Mouse (Mus musculus) embryonic facial prominence, embryonic 14.5 days (tissue): ENCODE measurements around the gene Rfk. TPM values are rescaled to one million over a fixed set of nuclear protein-coding genes. Genes with fewer than 3 reads are reported as not detected.

Source experiments
- ATAC-seq: fragments of 200-750 bp; cut with Nextera tagmentation; 2 replicates; pipeline ENCODE4 v1.8.0; 2017; ENCODE audit warnings: low read depth, moderate number of reproducible peaks, moderate TSS enrichment
- DNase-seq: peaks from one replicate; pipeline ENCODE4 v3.0.0-alpha.2; 2015; ENCODE audit warnings: low spot score
- H3K27ac ChIP-seq: fragments of 300-500 bp; sonication (generic); replicated peaks from 2 replicates; pipeline ENCODE4 v1.5.1; 2014; ENCODE audit warnings: low read depth, mild to moderate bottlenecking, low read length, moderate library complexity
- H3K27me3 ChIP-seq: fragments of 300-500 bp; sonication (generic); replicated peaks from 2 replicates; pipeline ENCODE4 v1.6.1; 2014; ENCODE audit warnings: low read length; ENCODE audit not compliant: control insufficient read depth, insufficient read depth
- H3K36me3 ChIP-seq: fragments of 300-500 bp; sonication (generic); 2 replicates; pipeline ENCODE4 v1.6.1; 2014; ENCODE audit warnings: low read length, mixed read lengths; ENCODE audit not compliant: control insufficient read depth, insufficient read depth
- H3K4me1 ChIP-seq: fragments of 300-500 bp; sonication (generic); 2 replicates; pipeline ENCODE4 v1.6.1; 2014; ENCODE audit warnings: antibody characterized with exemption, low read length; ENCODE audit not compliant: control insufficient read depth, insufficient read depth
- H3K4me2 ChIP-seq: fragments of 300-500 bp; sonication (generic); 2 replicates; pipeline ENCODE4 v1.6.1; 2014; ENCODE audit warnings: low read depth, mild to moderate bottlenecking, low read length, moderate library complexity, mixed read lengths
- H3K4me3 ChIP-seq: fragments of 300-500 bp; sonication (generic); 2 replicates; pipeline ENCODE4 v1.5.1; 2014; ENCODE audit warnings: low read depth, mild to moderate bottlenecking, low read length
- H3K9ac ChIP-seq: fragments of 300-500 bp; sonication (generic); 2 replicates; pipeline ENCODE4 v1.6.1; 2014; ENCODE audit warnings: low read depth, mild to moderate bottlenecking, low read length, moderate library complexity, mixed read lengths
- H3K9me3 ChIP-seq: fragments of 300-500 bp; sonication (generic); 2 replicates; pipeline ENCODE4 v1.6.1; 2016; ENCODE audit warnings: low read length; ENCODE audit not compliant: control insufficient read depth
- WGBS: fragments of 180-500 bp; shearing (Covaris S2); extraction: QIAGEN DNeasy Blood & Tissue Kit; methylation state at CpG from one replicate; pipeline ENCODE4 v1.1.7; 2014; 5-methylcytosine and 5-hydroxymethylcytosine counted together
- polyA plus RNA-seq: library from polyadenylated mRNA; unstranded; fragments of >200 nt; fragmentation: Nextera tagmentation; extraction: Ambion mirVana; gene quantifications from 2 replicates; pipeline ENCODE4 v1.2.1, GENCODE M21; 2014

The Rfk gene
- polyA plus RNA-seq, 1 experiment from 2014 or later = 64.7 TPM

- WGBS = 59% methylated on average over 7 of the region's 7 CpGs
- ATAC-seq = no peak
- no peak overlapping the region for H3K4me3 ChIP-seq
Measured at GRCm38 (mm10) chr19:17369581-17369980, 24.3 kb upstream of the Rfk start.

GRCm38 (mm10) chr19:17372701-17373100, 21.1 kb upstream of the Rfk start, which contains the start of gene Gcnt1:
Gene Gcnt1 (minus strand): TSS chr19:17372844.
- ATAC-seq = no peak
- H3K9me3 ChIP-seq = no peaks in the 10 kb centered on the region
- 88% methylated on average over 3 of the region's 3 CpGs for WGBS

More at GRCm38 (mm10) chr19:17369581-17369980, 24.3 kb upstream of the Rfk start:
- Histone ChIP-seq H3K9me3 (no peaks in the 10 kb centered on the region), H3K27me3 (no peaks in the 10 kb centered on the region), H3K27ac (no peak overlapping the region), H3K36me3 (no peaks in the 10 kb centered on the region), H3K4me1 (no peaks in the 10 kb centered on the region), H3K4me2 (no peak overlapping the region), H3K9ac (no peak overlapping the region)
- DNase-seq = no peak

GRCm38 (mm10) chr19:17378845-17379244, 15.0 kb upstream of the Rfk start:
- Histone ChIP-seq H3K9me3 (no peaks in the 10 kb centered on the region), H3K36me3 (no peaks in the 10 kb centered on the region), H3K4me2 (no peak overlapping the region), H3K4me1 (no peaks in the 10 kb centered on the region), H3K27ac (no peak overlapping the region), H3K27me3 (no peaks in the 10 kb centered on the region), H3K4me3 (no peak overlapping the region), H3K9ac (no peak overlapping the region)
- no peak for DNase-seq
- no peak for ATAC-seq

More at GRCm38 (mm10) chr19:17372701-17373100, 21.1 kb upstream of the Rfk start, which contains the start of gene Gcnt1:
- H3K9ac ChIP-seq = no peak within 1 kb of the TSS
- no peaks in the 10 kb centered on the region for H3K4me1 ChIP-seq
- H3K27ac ChIP-seq = no peak within 1 kb of the TSS
- no peak within 1 kb of the TSS for H3K4me3 ChIP-seq
- H3K36me3 ChIP-seq = no peaks in the 10 kb centered on the region
- DNase-seq = no peak
- no peaks in the 10 kb centered on the region for H3K27me3 ChIP-seq
- no peak within 1 kb of the TSS for H3K4me2 ChIP-seq

GRCm38 (mm10) chr19:17380549-17380948, 13.3 kb upstream of the Rfk start:
- no peaks in the 10 kb centered on the region for H3K9me3 ChIP-seq
- no peaks in the 10 kb centered on the region for H3K4me1 ChIP-seq
- H3K4me3 ChIP-seq = no peak overlapping the region
- no peak for ATAC-seq
- H3K27me3 ChIP-seq = no peaks in the 10 kb centered on the region
- 66% methylated on average over 7 of the region's 7 CpGs for WGBS
- DNase-seq = no peak
- no peak overlapping the region for H3K9ac ChIP-seq
- no peak overlapping the region for H3K27ac ChIP-seq
- no peak overlapping the region for H3K4me2 ChIP-seq
- no peaks in the 10 kb centered on the region for H3K36me3 ChIP-seq

GRCm38 (mm10) chr19:17382807-17383397, 10.9 kb upstream of the Rfk start:
- no peaks in the 10 kb centered on the region for H3K27me3 ChIP-seq
- DNase-seq = no peak
- H3K4me3 ChIP-seq = no peak overlapping the region
- no peak overlapping the region for H3K27ac ChIP-seq
- no peak overlapping the region for H3K9ac ChIP-seq
- H3K9me3 ChIP-seq = no peaks in the 10 kb centered on the region
- 79% methylated on average over 6 of the region's 6 CpGs for WGBS
- no peaks in the 10 kb centered on the region for H3K4me1 ChIP-seq
- ATAC-seq = no peak
- H3K36me3 ChIP-seq = no peaks in the 10 kb centered on the region
- H3K4me2 ChIP-seq = no peak overlapping the region

GRCm38 (mm10) chr19:17385022-17385421, 8.8 kb upstream of the Rfk start:
- Histone ChIP-seq H3K27ac (no peak overlapping the region), H3K4me3 (no peak overlapping the region), H3K9ac (no peak overlapping the region), H3K4me1 (no peaks in the 10 kb centered on the region), H3K9me3 (no peaks in the 10 kb centered on the region), H3K4me2 (no peak overlapping the region), H3K36me3 (no peaks in the 10 kb centered on the region), H3K27me3 (no peaks in the 10 kb centered on the region)
- 96% methylated on average over 4 of the region's 4 CpGs for WGBS
- ATAC-seq = no peak
- no peak for DNase-seq

- ATAC-seq (no peak), DNase-seq (no peak)
- H3K27me3 ChIP-seq = no peaks in the 10 kb centered on the region
- no peak overlapping the region for H3K4me2 ChIP-seq
- H3K9ac ChIP-seq = no peak overlapping the region
- no peak overlapping the region for H3K4me3 ChIP-seq
- no peak overlapping the region for H3K27ac ChIP-seq
- no peaks in the 10 kb centered on the region for H3K9me3 ChIP-seq
- H3K36me3 ChIP-seq = no peaks in the 10 kb centered on the region
- WGBS = 69% methylated on average over 1 of the region's 1 CpGs
- no peaks in the 10 kb centered on the region for H3K4me1 ChIP-seq
Measured at GRCm38 (mm10) chr19:17385426-17385825, 8.4 kb upstream of the Rfk start.

GRCm38 (mm10) chr19:17386424-17386823, 7.4 kb upstream of the Rfk start:
- Histone ChIP-seq H3K9ac (no peak overlapping the region; the same call in 1 of the 2 replicates), H3K27ac (no peak overlapping the region), H3K27me3 (no peaks in the 10 kb centered on the region), H3K4me1 (no peaks in the 10 kb centered on the region), H3K9me3 (no peaks in the 10 kb centered on the region), H3K36me3 (no peaks in the 10 kb centered on the region), H3K4me3 (no peak overlapping the region), H3K4me2 (no peak overlapping the region)
- WGBS = 46% methylated on average over 6 of the region's 6 CpGs
- DNase-seq (peak; percentile 32), ATAC-seq (no peak)

GRCm38 (mm10) chr19:17388404-17388803, 5.4 kb upstream of the Rfk start:
- Histone ChIP-seq H3K4me3 (no peak overlapping the region), H3K36me3 (no peaks in the 10 kb centered on the region), H3K4me2 (no peak overlapping the region), H3K27ac (no peak overlapping the region), H3K9ac (no peak overlapping the region), H3K4me1 (no peaks in the 10 kb centered on the region), H3K9me3 (no peaks in the 10 kb centered on the region), H3K27me3 (no peaks in the 10 kb centered on the region)
- peak; percentile 78 for DNase-seq
- WGBS = 18% methylated on average over 2 of the region's 2 CpGs
- no peak for ATAC-seq
